Mouse (Mus musculus) lung, postnatal 0 days (tissue): ENCODE data around the gene Lig4. TPM values are rescaled to one million over a fixed set of nuclear protein-coding genes. Genes with fewer than 3 reads are reported as not detected.

Experiments
- ATAC-seq: fragments of 200-750 bp; cut with Nextera tagmentation; 2 replicates; pipeline ENCODE4 v1.8.0; 2017; ENCODE audit warnings: moderate library complexity
- DNase-seq: peaks from one replicate; pipeline ENCODE4 v3.0.0-alpha.2; 2016; ENCODE audit warnings: low spot score
- H3K27ac ChIP-seq: fragments of 300-500 bp; sonication (generic); 2 replicates; pipeline ENCODE4 v1.5.1; 2014; ENCODE audit warnings: antibody characterized with exemption, mild to moderate bottlenecking, low read length, mixed read lengths
- H3K27me3 ChIP-seq: fragments of 300-500 bp; sonication (generic); replicated peaks from 2 replicates; pipeline ENCODE4 v1.6.1; 2014; ENCODE audit warnings: low read length, mixed read lengths; ENCODE audit not compliant: insufficient read depth
- H3K36me3 ChIP-seq: fragments of 300-500 bp; sonication (generic); 2 replicates; pipeline ENCODE4 v1.6.1; 2014; ENCODE audit warnings: low read length, mixed read lengths; ENCODE audit not compliant: insufficient read depth
- H3K4me1 ChIP-seq: fragments of 300-500 bp; sonication (generic); 2 replicates; pipeline ENCODE4 v1.6.1; 2014; ENCODE audit warnings: antibody characterized with exemption, low read depth, low read length, mixed read lengths; ENCODE audit not compliant: insufficient read depth
- H3K4me2 ChIP-seq: fragments of 300-500 bp; sonication (generic); replicated peaks from 2 replicates; pipeline ENCODE4 v1.6.1; 2014; ENCODE audit warnings: low read depth, mild to moderate bottlenecking, low read length, moderate library complexity, mixed read lengths
- H3K4me3 ChIP-seq: fragments of 300-500 bp; sonication (generic); 2 replicates; pipeline ENCODE4 v1.5.1; 2014; ENCODE audit warnings: low read depth, low read length
- H3K9ac ChIP-seq: fragments of 300-500 bp; sonication (generic); replicated peaks from 2 replicates; pipeline ENCODE4 v1.6.1; 2014; ENCODE audit warnings: low read depth, mild to moderate bottlenecking
- H3K9me3 ChIP-seq: fragments of 300-500 bp; sonication (generic); 2 replicates; pipeline ENCODE4 v1.6.1; 2016; ENCODE audit warnings: low read length, mixed read lengths
- CTCF ChIP-seq: IDR thresholded peaks from 2 replicates; pipeline ENCODE4 v1.5.1; 2016; ENCODE audit warnings: antibody characterized with exemption, mild to moderate bottlenecking
- EP300 ChIP-seq: IDR thresholded peaks from 2 replicates; pipeline ENCODE4 v1.6.1; 2016; ENCODE audit warnings: antibody characterized with exemption, mild to moderate bottlenecking, control low read depth
- WGBS: fragments of 180-500 bp; shearing (Covaris S2); extraction: QIAGEN DNeasy Blood & Tissue Kit; methylation state at CpG from one replicate; pipeline ENCODE4 v1.1.7; 2014; 5-methylcytosine and 5-hydroxymethylcytosine counted together
- polyA plus RNA-seq: library from polyadenylated mRNA; unstranded; fragments of >200 nt; fragmentation: Nextera tagmentation; extraction: Ambion mirVana; gene quantifications from 2 replicates; pipeline ENCODE4 v1.2.1, GENCODE M21; 2015

The Lig4 gene
- polyA plus RNA-seq, 1 experiment from 2014 or later: 3.4 TPM

DNA sequence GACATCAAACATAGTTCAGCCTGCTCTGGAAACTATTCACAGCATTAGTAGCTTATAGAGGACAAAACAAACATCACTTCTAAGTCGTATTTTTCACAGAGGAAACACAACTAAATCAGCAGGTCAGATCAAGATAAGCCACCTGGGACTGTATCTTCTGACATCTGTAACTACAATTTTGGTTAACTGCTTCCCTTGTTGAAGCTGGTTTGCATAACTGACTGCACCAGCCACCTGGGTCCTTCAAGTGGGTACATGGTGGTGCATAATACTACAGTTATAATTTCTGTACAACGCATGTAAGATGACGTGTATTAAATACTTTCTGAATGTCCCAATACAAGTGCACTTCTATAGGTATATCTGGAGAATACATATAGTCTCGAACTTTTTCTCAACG is 2.2 kb downstream of the Lig4 start:
- Histone ChIP-seq H3K4me2 (peak overlapping the region; percentile 76), H3K27me3 (no peaks in the 10 kb centered on the region), H3K27ac (no peak overlapping the region), H3K9me3 (no peaks in the 10 kb centered on the region), H3K36me3 (0 out of 2 replicates have a peak, but pooled peaks cover 18% of the 10 kb centered on the region), H3K4me3 (peak overlapping the region; percentile 55), H3K9ac (peak overlapping the region; percentile 43; the same call in 1 of the 2 replicates), H3K4me1 (peaks cover 10% of the 10 kb centered on the region; the same call in 1 of the 2 replicates)
- DNase-seq (peak; percentile 12), ATAC-seq (no peak)
- TF ChIP-seq EP300: no peak
- TF ChIP-seq CTCF: no peak
- 25% methylated on average over 5 of the region's 5 CpGs for WGBS

DNA sequence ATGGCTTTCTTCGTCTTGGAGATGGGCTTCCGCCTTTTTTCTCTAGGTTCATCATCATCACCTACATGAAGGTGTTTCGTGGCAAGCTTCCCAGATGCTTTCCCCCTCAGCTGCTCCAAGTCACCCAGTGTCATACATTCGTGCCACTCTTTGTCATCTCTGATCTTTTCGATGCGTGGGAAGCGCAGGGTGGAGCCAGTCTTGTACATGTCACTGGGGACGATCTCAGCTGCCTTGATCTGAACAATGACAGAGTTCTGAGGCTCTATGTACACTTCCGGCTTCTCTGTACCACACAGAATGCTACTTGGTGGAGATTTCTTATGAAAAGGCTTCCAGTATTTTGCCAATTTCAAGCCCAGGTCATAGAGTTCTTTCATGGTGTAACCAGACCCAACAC is 5.6 kb downstream of the Lig4 start:
- no peak overlapping the region for H3K4me2 ChIP-seq
- WGBS: 94% methylated on average over 9 of the region's 9 CpGs
- H3K9ac ChIP-seq: no peak overlapping the region
- H3K4me1 ChIP-seq: 0 out of 2 replicates have a peak, but pooled peaks cover 2% of the 10 kb centered on the region
- TF ChIP-seq CTCF (no peak), EP300 (no peak)
- DNase-seq: no peak
- H3K9me3 ChIP-seq: no peaks in the 10 kb centered on the region
- H3K4me3 ChIP-seq: no peak overlapping the region
- 0 out of 2 replicates have a peak, but pooled peaks cover 18% of the 10 kb centered on the region for H3K36me3 ChIP-seq
- no peaks in the 10 kb centered on the region for H3K27me3 ChIP-seq
- no peak overlapping the region for H3K27ac ChIP-seq
- ATAC-seq: no peak

DNA sequence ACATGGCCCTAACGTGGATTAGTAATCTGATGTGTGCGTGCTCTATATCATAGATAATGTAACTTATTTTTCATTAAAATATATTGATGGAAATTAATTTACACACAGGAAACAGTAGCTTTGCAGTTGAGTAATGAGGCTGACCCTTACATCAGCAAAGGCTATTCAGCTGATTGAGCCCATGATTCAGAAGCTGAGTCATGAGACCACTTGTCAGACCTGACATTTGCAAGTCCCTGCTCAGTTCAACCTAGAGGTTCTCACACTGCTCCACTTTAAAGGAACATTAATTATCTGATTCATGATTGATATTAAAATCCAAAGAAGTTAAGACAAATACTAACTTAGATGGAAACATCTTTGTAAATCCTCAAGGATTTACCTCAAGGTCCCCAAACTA is 17.6 kb downstream of the Lig4 start:
- no peaks in the 10 kb centered on the region for H3K36me3 ChIP-seq
- no peak overlapping the region for H3K9ac ChIP-seq
- H3K4me2 ChIP-seq: no peak overlapping the region
- H3K27ac ChIP-seq: no peak overlapping the region
- 92% methylated on average over 2 of the region's 2 CpGs for WGBS
- no peak overlapping the region for H3K4me3 ChIP-seq
- H3K4me1 ChIP-seq: no peaks in the 10 kb centered on the region
- H3K9me3 ChIP-seq: no peaks in the 10 kb centered on the region
- DNase-seq (no peak), ATAC-seq (no peak)
- no peak for TF ChIP-seq EP300
- no peak for TF ChIP-seq CTCF
- no peaks in the 10 kb centered on the region for H3K27me3 ChIP-seq

DNA sequence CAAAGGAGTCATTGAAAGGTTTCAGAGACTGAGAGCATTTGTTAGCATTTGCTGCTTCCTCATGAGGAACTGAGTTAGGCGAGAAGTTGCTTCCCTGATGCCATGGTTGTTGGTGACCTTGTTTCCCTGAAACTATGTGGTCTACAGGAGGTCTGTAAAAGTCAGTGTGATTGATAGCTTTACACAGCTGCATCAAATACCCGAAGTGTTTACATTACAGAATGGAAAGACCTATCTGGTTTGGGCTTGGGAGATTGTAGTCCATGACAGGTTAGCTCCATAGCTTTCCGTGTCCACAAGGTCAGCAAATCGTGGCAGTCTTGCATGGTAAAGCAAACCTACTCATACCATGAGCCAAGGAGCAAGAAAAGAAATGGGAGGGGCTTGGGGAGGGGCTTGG is 19.1 kb downstream of the Lig4 start:
- H3K27ac ChIP-seq: no peak overlapping the region
- ATAC-seq (no peak), DNase-seq (no peak)
- H3K36me3 ChIP-seq: no peaks in the 10 kb centered on the region
- 36% methylated on average over 4 of the region's 4 CpGs for WGBS
- H3K4me3 ChIP-seq: no peak overlapping the region
- H3K27me3 ChIP-seq: no peaks in the 10 kb centered on the region
- H3K9me3 ChIP-seq: no peaks in the 10 kb centered on the region
- TF ChIP-seq CTCF (no peak), EP300 (no peak)
- H3K4me2 ChIP-seq: no peak overlapping the region
- H3K4me1 ChIP-seq: no peaks in the 10 kb centered on the region
- H3K9ac ChIP-seq: no peak overlapping the region

DNA sequence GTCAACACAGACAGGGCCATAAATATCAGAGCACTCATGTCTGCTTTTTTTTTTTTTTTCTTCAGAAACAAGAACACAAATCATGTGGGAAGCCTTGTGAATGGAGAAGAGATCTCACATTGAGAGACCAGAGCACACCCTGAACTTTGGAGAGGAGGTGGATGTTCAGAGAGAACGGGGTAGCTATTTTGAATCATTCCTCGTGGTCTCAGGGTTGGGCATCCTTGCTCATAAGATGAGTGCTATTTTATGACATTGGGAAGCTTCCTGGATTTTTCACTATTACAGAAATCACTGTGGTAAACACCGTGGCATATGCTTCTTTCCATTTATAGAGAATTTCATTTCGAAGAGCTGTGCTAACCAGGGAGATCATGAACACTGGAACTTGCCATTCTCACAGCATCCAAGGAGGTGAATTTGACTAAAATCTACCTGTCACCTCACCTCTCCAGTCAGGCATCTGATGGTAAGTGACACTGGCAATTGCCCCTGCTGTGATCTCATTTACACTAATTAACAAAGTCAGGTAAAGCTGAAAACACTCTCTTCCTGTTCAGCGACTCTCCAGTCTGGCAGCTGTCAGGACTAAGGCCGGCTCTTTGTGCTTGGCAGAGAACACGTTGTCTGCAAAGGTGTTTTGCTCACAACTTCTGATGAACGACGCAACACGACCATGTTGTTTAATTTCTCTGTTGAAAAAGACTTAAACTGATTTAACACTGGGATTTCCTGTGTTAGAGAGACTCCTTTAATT is 28.2 kb downstream of the Lig4 start:
- Histone ChIP-seq H3K36me3 (no peaks in the 10 kb centered on the region), H3K9me3 (no peaks in the 10 kb centered on the region), H3K27me3 (no peaks in the 10 kb centered on the region), H3K4me3 (no peak overlapping the region), H3K27ac (no peak overlapping the region), H3K9ac (no peak overlapping the region), H3K4me2 (no peak overlapping the region), H3K4me1 (no peaks in the 10 kb centered on the region)
- TF ChIP-seq CTCF (no peak), EP300 (no peak)
- 57% methylated on average over 10 of the region's 10 CpGs for WGBS
- ATAC-seq (no peak), DNase-seq (no peak)

DNA sequence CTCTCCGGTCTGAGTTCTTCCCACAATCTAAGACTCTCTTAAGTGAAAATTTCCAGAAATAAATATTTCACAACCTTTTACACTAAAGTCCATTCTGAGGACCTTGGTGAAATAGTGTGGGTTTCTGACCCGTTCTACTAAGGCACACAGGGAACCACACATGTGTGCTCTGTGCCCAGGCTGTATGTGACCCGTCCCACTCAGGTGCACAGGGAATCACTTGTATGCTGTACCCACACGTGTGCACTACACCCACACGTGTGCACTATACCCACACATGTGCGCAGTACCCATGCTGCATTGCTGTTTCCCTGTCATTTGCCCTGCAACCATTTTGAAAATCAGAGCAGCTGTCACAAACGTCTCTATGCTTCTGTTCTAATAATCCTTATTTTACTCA is 41.9 kb downstream of the Lig4 start:
- Histone ChIP-seq H3K9ac (no peak overlapping the region), H3K4me1 (no peaks in the 10 kb centered on the region), H3K27me3 (no peaks in the 10 kb centered on the region), H3K27ac (peak overlapping the region; percentile 66; the same call in 1 of the 2 replicates), H3K9me3 (no peaks in the 10 kb centered on the region), H3K4me3 (no peak overlapping the region), H3K36me3 (no peaks in the 10 kb centered on the region), H3K4me2 (no peak overlapping the region)
- ATAC-seq (no peak), DNase-seq (peak; percentile 23)
- 60% methylated on average over 7 of the region's 7 CpGs for WGBS
- TF ChIP-seq CTCF: no peak
- TF ChIP-seq EP300: no peak
